ENCODE assay signal across 12 mouse cellular contexts in the genomic region with DNA sequence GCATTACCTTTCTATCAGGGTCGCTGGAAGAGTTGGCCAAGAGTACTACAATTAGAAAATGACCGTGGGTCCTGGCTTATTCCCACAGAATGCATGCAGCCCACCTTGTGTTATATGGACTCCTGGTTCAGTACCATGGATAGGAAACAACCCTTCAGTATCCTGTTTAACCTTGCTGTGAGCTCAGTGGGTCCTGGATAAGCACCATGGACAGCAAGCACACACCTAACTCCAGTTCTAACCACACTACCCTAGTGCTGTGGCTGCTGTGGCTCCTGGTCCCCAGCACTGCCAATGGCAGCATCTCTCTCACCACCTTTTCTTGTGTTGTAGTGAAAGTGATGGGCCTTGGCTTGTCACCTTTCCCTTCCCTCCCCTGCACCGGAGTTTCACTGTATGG.
DNase-seq lines count a peak whose midpoint lies in the region; ATAC-seq and TF ChIP-seq lines count a peak whose summit lies in the region.
"Had no signal": no experiment of that assay in that cellular context is flagged by ENCODE, and none has a peak within 500 bp of the region (broad histone marks: within the 10 kb centered on the region; RNA-seq: fewer than 3 reads in every experiment).

No protein-coding gene starts in this region.

- DNase-seq in intestine, embryonic 14.5 days (ENCODE audit: low spot score) = peak; percentile 54
- no peak for DNase-seq in ES-E14 (ENCODE audit: low read depth, low spot score)
- peak; percentile 53 for DNase-seq in embryo, embryonic 10.5 days (ENCODE audit: low spot score)
- no peak for DNase-seq in spleen, postnatal 4 days (ENCODE audit: low spot score in 2 of 2)
- DNase-seq in cerebellum, adult 9-11 months = no peak
- DNase-seq: adrenal gland, postnatal 36 days; lung, adult 2 months had no signal

- no peak overlapping the region for H3K9ac ChIP-seq in intestine, embryonic 14.5 days (ENCODE audit: low read length)
- H3K9ac ChIP-seq in intestine, embryonic 15.5 days = no peak overlapping the region
- H3K9ac ChIP-seq in ES-E14 (ENCODE audit: insufficient read depth, low read depth, low read length, poor library complexity, severe bottlenecking) = no peak overlapping the region
- no peak overlapping the region for H3K9ac ChIP-seq in limb, embryonic 12.5 days (replicated peaks)
- H3K9ac ChIP-seq in heart, embryonic 12.5 days = no peak overlapping the region

- in situ Hi-C loops in ES-E14 (cut with MboI; ENCODE audit: low sequenced_read_pairs in 2 of 2, unreplicated experiment in 2 of 2) = no loop called here

- no peak overlapping the region for H3K4me3 ChIP-seq in intestine, embryonic 14.5 days (ENCODE audit: low read depth, low read length)
- H3K4me3 ChIP-seq in intestine, embryonic 15.5 days (replicated peaks) = no peak overlapping the region
- H3K4me3 ChIP-seq in ES-E14 (ENCODE audit: insufficient read depth in 1 of 2, low read depth in 1 of 2, low read length in 2 of 2, poor library complexity in 1 of 2, severe bottlenecking in 1 of 2) = no peak overlapping the region
- H3K4me3 ChIP-seq in limb, embryonic 12.5 days (replicated peaks) = no peak overlapping the region
- H3K4me3 ChIP-seq in heart, embryonic 12.5 days = no peak overlapping the region
- H3K4me3 ChIP-seq: midbrain, embryonic 10.5 days had no signal

- no peaks in the 10 kb centered on the region for H3K4me1 ChIP-seq in intestine, embryonic 14.5 days (replicated peaks; ENCODE audit: control insufficient read depth, insufficient read depth, low read length)
- no peaks in the 10 kb centered on the region for H3K4me1 ChIP-seq in intestine, embryonic 15.5 days (replicated peaks)
- H3K4me1 ChIP-seq in ES-E14 (ENCODE audit: control insufficient read depth in 2 of 2, insufficient read depth in 2 of 2, low read length in 2 of 2, poor library complexity in 1 of 2) = no peaks in the 10 kb centered on the region
- H3K4me1 ChIP-seq in limb, embryonic 12.5 days (replicated peaks) = no peaks in the 10 kb centered on the region
- no peaks in the 10 kb centered on the region for H3K4me1 ChIP-seq in heart, embryonic 12.5 days (replicated peaks)

- no peak overlapping the region for H3K27ac ChIP-seq in intestine, embryonic 14.5 days (ENCODE audit: low read depth)
- H3K27ac ChIP-seq in intestine, embryonic 15.5 days = no peak overlapping the region
- no peak overlapping the region for H3K27ac ChIP-seq in ES-E14 (ENCODE audit: insufficient read depth, low read depth, low read length, poor library complexity, severe bottlenecking)
- no peak overlapping the region for H3K27ac ChIP-seq in limb, embryonic 12.5 days
- no peak overlapping the region for H3K27ac ChIP-seq in heart, embryonic 12.5 days (ENCODE audit: poor library complexity, severe bottlenecking)
- H3K27ac ChIP-seq: hindbrain, postnatal 0 days; midbrain, embryonic 10.5 days had no signal

- no peak for ATAC-seq in intestine, embryonic 14.5 days (replicated peaks; ENCODE audit: low FRiP score, low TSS enrichment, low read depth)
- ATAC-seq in intestine, embryonic 15.5 days = no peak
- ATAC-seq in limb, embryonic 12.5 days (ENCODE audit: insufficient number of reproducible peaks, insufficient read depth, low FRiP score, low TSS enrichment, low read depth) = peak; percentile 59; the same call in 1 of the 2 replicates
- no peak for ATAC-seq in heart, embryonic 12.5 days (ENCODE audit: insufficient number of reproducible peaks, low FRiP score)
- ATAC-seq: hindbrain, postnatal 0 days had no signal

- no peak overlapping the region for H3K4me2 ChIP-seq in intestine, embryonic 14.5 days (ENCODE audit: low read length)
- no peak overlapping the region for H3K4me2 ChIP-seq in intestine, embryonic 15.5 days (replicated peaks)
- no peak overlapping the region for H3K4me2 ChIP-seq in limb, embryonic 12.5 days
- no peak overlapping the region for H3K4me2 ChIP-seq in heart, embryonic 12.5 days

- 69% methylated on average over 3 of the region's 3 CpGs for WGBS in intestine, embryonic 14.5 days
- WGBS in intestine, embryonic 15.5 days = 75% methylated on average over 3 of the region's 3 CpGs
- WGBS in limb, embryonic 12.5 days = 71% methylated on average over 3 of the region's 3 CpGs
- 64% methylated on average over 3 of the region's 3 CpGs for whole genome bisulfite sequencing in heart, embryonic 12.5 days

- no peaks in the 10 kb centered on the region for H3K9me3 ChIP-seq in intestine, embryonic 14.5 days (ENCODE audit: control insufficient read depth, low read length)
- no peaks in the 10 kb centered on the region for H3K9me3 ChIP-seq in intestine, embryonic 15.5 days
- H3K9me3 ChIP-seq in ES-E14 (ENCODE audit: control insufficient read depth, insufficient read depth, low read depth, low read length) = no peaks in the 10 kb centered on the region
- no peaks in the 10 kb centered on the region for H3K9me3 ChIP-seq in limb, embryonic 12.5 days
- no peaks in the 10 kb centered on the region for H3K9me3 ChIP-seq in heart, embryonic 12.5 days (replicated peaks)
- H3K9me3 ChIP-seq: midbrain, embryonic 10.5 days had no signal

- no peaks in the 10 kb centered on the region for H3K36me3 ChIP-seq in intestine, embryonic 14.5 days (ENCODE audit: control insufficient read depth, insufficient read depth, low read length)
- H3K36me3 ChIP-seq in intestine, embryonic 15.5 days = no peaks in the 10 kb centered on the region
- no peaks in the 10 kb centered on the region for H3K36me3 ChIP-seq in ES-E14 (ENCODE audit: control insufficient read depth, insufficient read depth, low read length, poor library complexity, severe bottlenecking)
- no peaks in the 10 kb centered on the region for H3K36me3 ChIP-seq in limb, embryonic 12.5 days
- no peaks in the 10 kb centered on the region for H3K36me3 ChIP-seq in heart, embryonic 12.5 days

- H3K27me3 ChIP-seq in intestine, embryonic 14.5 days (replicated peaks; ENCODE audit: control insufficient read depth, insufficient read depth, low read length) = no peaks in the 10 kb centered on the region
- no peaks in the 10 kb centered on the region for H3K27me3 ChIP-seq in intestine, embryonic 15.5 days (replicated peaks)
- no peaks in the 10 kb centered on the region for H3K27me3 ChIP-seq in limb, embryonic 12.5 days
- no peaks in the 10 kb centered on the region for H3K27me3 ChIP-seq in heart, embryonic 12.5 days (replicated peaks)

TF ChIP-seq in ES-E14, 5 proteins besides CTCF, POLR2A, EP300 and RAD21:
- no peak for TF ChIP-seq HCFC1 (IDR thresholded peaks at IDR 0.05; ENCODE audit: borderline replicate concordance, insufficient read depth, low read length)
- TF ChIP-seq MAFK (IDR thresholded peaks at IDR 0.05; ENCODE audit: insufficient read depth, low read depth, low read length) = no peak
- TF ChIP-seq ZC3H11A (IDR thresholded peaks at IDR 0.05; ENCODE audit: borderline replicate concordance, low read depth, low read length) = peak; percentile 22; the same call in 1 of the 2 replicates
- TF ChIP-seq CHD2 (IDR thresholded peaks at IDR 0.05; ENCODE audit: low read depth, low read length) = no peak
- TF ChIP-seq ZNF384 (IDR thresholded peaks at IDR 0.05; ENCODE audit: low read depth, low read length) = no peak
TF ChIP-seq in ES-E14: peak in this region for 1.

Comparison
In these comparisons a context has a peak if more than half of its experiments do, and no peak if none do; other contexts are left out.
1. DNase-seq: peak in intestine, embryonic 14.5 days (single experiment) and embryo, embryonic 10.5 days (single experiment); none in ES-E14 (single experiment), spleen, postnatal 4 days (0 of 2) and cerebellum, adult 9-11 months (single experiment).